Mouse (Mus musculus): ENCODE measurements around the gene Mrc2. TPM values are rescaled to one million over a fixed set of nuclear protein-coding genes. Genes with fewer than 3 reads are reported as not detected.

The Mrc2 gene
- total and polyA plus RNA-seq, 3 experiments: not detected

DNA sequence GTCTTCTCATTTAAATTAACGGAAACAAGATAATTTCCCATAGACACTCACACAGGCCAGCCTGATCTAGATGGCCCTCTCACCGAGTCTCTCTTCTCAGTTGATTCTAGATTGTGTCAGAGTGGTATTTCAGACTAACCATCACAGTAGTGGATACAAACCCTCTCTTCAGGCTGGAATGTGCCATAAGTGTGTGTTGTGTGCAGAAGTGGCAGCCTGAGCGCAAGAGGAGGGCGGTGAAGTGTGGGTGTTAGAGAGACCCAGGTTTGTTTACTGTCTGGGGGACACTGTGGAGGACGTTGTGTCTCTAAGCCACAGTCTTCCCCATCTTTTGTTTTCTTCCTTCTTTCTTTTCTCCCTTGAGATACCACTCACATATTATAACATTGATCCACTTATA lies 31.1 kb downstream of the Mrc2 start:
- H3K9ac ChIP-seq (ENCODE audit: control insufficient read depth, low read depth, low read length, poor library complexity, severe bottlenecking): no peak overlapping the region
- H3K27me3 ChIP-seq (ENCODE audit: control insufficient read depth in 1 of 2, insufficient read depth in 2 of 2, low read length in 2 of 2): peaks cover 5 to 13% of the 10 kb centered on the region in 2 experiments; a peak in 3 of 4 replicates
- H3K36me3 ChIP-seq (ENCODE audit: control insufficient read depth in 1 of 2, insufficient read depth in 2 of 2, low read length in 2 of 2): no peaks in the 10 kb centered on the region
- H3K9me3 ChIP-seq (replicated peaks; ENCODE audit: insufficient read depth, low read length): no peaks in the 10 kb centered on the region
- no peak overlapping the region for H3K27ac ChIP-seq (ENCODE audit: control insufficient read depth, low read depth, low read length)
- DNase-seq (ENCODE audit: low read depth, low spot score): no peak
- no peak overlapping the region for H3K4me3 ChIP-seq (ENCODE audit: control insufficient read depth in 1 of 2, insufficient read depth in 1 of 2, low read depth in 2 of 2, low read length in 2 of 2)
- TF ChIP-seq MEF2A (IDR thresholded peaks at IDR 0.05; ENCODE audit: extremely low read depth, insufficient replicate concordance, low read depth, low read length, poor library complexity, severe bottlenecking): no peak
- TF ChIP-seq CHD1 (IDR thresholded peaks at IDR 0.05; ENCODE audit: low read depth, low read length): no peak
- no peak for TF ChIP-seq RCOR1 (IDR thresholded peaks at IDR 0.05; ENCODE audit: low read depth, low read length)
- no peak for TF ChIP-seq POLR2A (IDR thresholded peaks at IDR 0.05; ENCODE audit: control insufficient read depth in 1 of 2, insufficient read depth in 1 of 2, low read depth in 1 of 2, low read length in 2 of 2, poor library complexity in 1 of 2)
- TF ChIP-seq EP300 (IDR thresholded peaks at IDR 0.05; ENCODE audit: low read depth in 1 of 2, low read length in 2 of 2): no peak
- TF ChIP-seq SMC3 (IDR thresholded peaks at IDR 0.05; ENCODE audit: low read depth, low read length): no peak
- no peak for TF ChIP-seq CHD2 (IDR thresholded peaks at IDR 0.05; ENCODE audit: low read length)
- no peak for TF ChIP-seq MAX (IDR thresholded peaks at IDR 0.05; ENCODE audit: low read length)
- TF ChIP-seq ETS1 (IDR thresholded peaks at IDR 0.05; ENCODE audit: low read depth, low read length): no peak
- no peak for TF ChIP-seq MYC (IDR thresholded peaks at IDR 0.05; ENCODE audit: low read depth, low read length)
- TF ChIP-seq USF2 (IDR thresholded peaks at IDR 0.05; ENCODE audit: borderline replicate concordance in 1 of 2, insufficient read depth in 1 of 2, low read depth in 1 of 2, low read length in 2 of 2): no peak
- no peak for TF ChIP-seq RAD21 (IDR thresholded peaks at IDR 0.05; ENCODE audit: low read depth, low read length)
- no peak for TF ChIP-seq JUND (IDR thresholded peaks at IDR 0.05; ENCODE audit: low read depth, low read length)
- TF ChIP-seq KAT2A (conservative IDR thresholded peaks at IDR 0.05; ENCODE audit: low read depth, low read length): no peak
- TF ChIP-seq ELF1 (IDR thresholded peaks at IDR 0.05; ENCODE audit: low read depth, low read length): no peak
- no peak for TF ChIP-seq SIN3A (IDR thresholded peaks at IDR 0.05; ENCODE audit: low read length)
- no peak for TF ChIP-seq ZC3H11A (IDR thresholded peaks at IDR 0.05; ENCODE audit: low read depth, low read length)
- no peak for TF ChIP-seq TCF12 (IDR thresholded peaks at IDR 0.05; ENCODE audit: low read depth, low read length)
- no peak for TF ChIP-seq TAL1 (IDR thresholded peaks at IDR 0.05; ENCODE audit: low read length)
- H3K4me1 ChIP-seq (ENCODE audit: control insufficient read depth in 1 of 2, insufficient read depth in 2 of 2, low read length in 2 of 2): no peaks in the 10 kb centered on the region
- H3K79me2 ChIP-seq (ENCODE audit: control insufficient read depth, insufficient read depth, low read length, poor library complexity): no peaks in the 10 kb centered on the region

DNA sequence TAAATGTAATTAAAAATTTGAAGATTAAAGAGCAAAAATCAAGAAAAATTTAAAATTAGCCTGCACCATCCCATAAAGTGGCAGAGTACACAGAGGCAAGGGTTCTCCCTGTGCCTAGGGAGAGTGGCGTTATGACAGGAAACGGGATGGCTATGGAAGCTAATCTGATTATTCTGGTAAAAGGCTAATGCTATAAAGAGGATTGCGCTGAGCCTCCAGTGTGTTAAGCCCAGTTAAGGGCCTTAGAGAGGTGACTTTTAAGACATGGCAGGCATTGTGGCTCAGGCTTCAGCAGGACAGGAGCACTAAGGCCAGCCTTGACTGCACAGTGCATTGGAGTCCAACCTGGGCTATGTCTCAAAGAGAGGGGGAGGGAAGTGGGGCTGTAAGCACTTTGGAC lies 34.7 kb downstream of the Mrc2 start:
- TF ChIP-seq ZC3H11A (IDR thresholded peaks at IDR 0.05; ENCODE audit: low read depth, low read length) (no peak), RAD21 (IDR thresholded peaks at IDR 0.05; ENCODE audit: low read depth, low read length) (no peak), MAFK (IDR thresholded peaks at IDR 0.05; ENCODE audit: borderline replicate concordance, low read depth, low read length) (no peak), USF2 (IDR thresholded peaks at IDR 0.05; ENCODE audit: borderline replicate concordance in 1 of 2, insufficient read depth in 1 of 2, low read depth in 1 of 2, low read length in 2 of 2) (no peak)
- no peaks in the 10 kb centered on the region for H3K36me3 ChIP-seq (ENCODE audit: control insufficient read depth in 1 of 2, insufficient read depth in 2 of 2, low read length in 2 of 2)
- H3K9ac ChIP-seq (ENCODE audit: control insufficient read depth, low read depth, low read length, poor library complexity, severe bottlenecking): no peak overlapping the region
- H3K4me1 ChIP-seq (ENCODE audit: control insufficient read depth in 1 of 2, insufficient read depth in 2 of 2, low read length in 2 of 2): no peaks in the 10 kb centered on the region; a peak in 1 of 4 replicates
- DNase-seq (ENCODE audit: low read depth, low spot score): no peak
- peaks cover 7 to 13% of the 10 kb centered on the region in 2 experiments; a peak in 3 of 4 replicates for H3K27me3 ChIP-seq (ENCODE audit: control insufficient read depth in 1 of 2, insufficient read depth in 2 of 2, low read length in 2 of 2)
- H3K27ac ChIP-seq (ENCODE audit: control insufficient read depth, low read depth, low read length): no peak overlapping the region
- H3K9me3 ChIP-seq (replicated peaks; ENCODE audit: insufficient read depth, low read length): no peaks in the 10 kb centered on the region
- H3K79me2 ChIP-seq (ENCODE audit: control insufficient read depth, insufficient read depth, low read length, poor library complexity): no peaks in the 10 kb centered on the region
- no peak overlapping the region for H3K4me3 ChIP-seq (ENCODE audit: control insufficient read depth in 1 of 2, insufficient read depth in 1 of 2, low read depth in 2 of 2, low read length in 2 of 2)
